ENCODE assay signal across 25 mouse cellular contexts in genomic region chr16:98107109-98107508, GRCm38 (mm10). TPM values are rescaled to one million over a fixed set of nuclear protein-coding genes. Genes with fewer than 3 reads are reported as not detected.
DNase-seq lines count a peak whose midpoint lies in the region; ATAC-seq lines count a peak whose summit lies in the region.
"Had no signal": no experiment of that assay in that cellular context is flagged by ENCODE, and none has a peak within 500 bp of the region (broad histone marks: within the 10 kb centered on the region; RNA-seq: fewer than 3 reads in every experiment).

No protein-coding gene starts in this region.

- H3K4me1 ChIP-seq in hindbrain, embryonic 14.5 days (replicated peaks; ENCODE audit: control insufficient read depth, insufficient read depth, low read length) = no peaks in the 10 kb centered on the region
- H3K4me1 ChIP-seq in hindbrain, embryonic 12.5 days = no peaks in the 10 kb centered on the region
- H3K4me1 ChIP-seq: embryonic facial prominence, embryonic 13.5 days; heart, embryonic 12.5 days; limb, embryonic 12.5 days; megakaryocyte, embryonic 14.5 days; neural tube, embryonic 12.5 days had no signal

- no peak overlapping the region for H3K4me3 ChIP-seq in hindbrain, embryonic 14.5 days (replicated peaks; ENCODE audit: low read length)
- H3K4me3 ChIP-seq in hindbrain, embryonic 12.5 days = no peak overlapping the region
- H3K4me3 ChIP-seq: embryonic facial prominence, embryonic 13.5 days; heart, embryonic 12.5 days; limb, embryonic 12.5 days; megakaryocyte, embryonic 14.5 days; neural tube, embryonic 12.5 days had no signal

- H3K9me3 ChIP-seq in hindbrain, embryonic 14.5 days (ENCODE audit: control insufficient read depth, low read length) = peaks cover 16% of the 10 kb centered on the region; the same call in 1 of the 2 replicates
- peaks cover 8% of the 10 kb centered on the region for H3K9me3 ChIP-seq in hindbrain, embryonic 12.5 days (replicated peaks)

- ATAC-seq in hindbrain, embryonic 14.5 days (ENCODE audit: low FRiP score) = no peak
- ATAC-seq in hindbrain, embryonic 12.5 days (ENCODE audit: low FRiP score) = no peak
- peak; percentile 58 for ATAC-seq in CD4-positive, CD25-positive, alpha-beta regulatory T cell, adult 4 months
- ATAC-seq in frontal cortex, adult (ENCODE audit: low TSS enrichment) = no peak
- ATAC-seq: forebrain, embryonic 16.5 days had no signal

- no peak for DNase-seq in hindbrain, embryonic 14.5 days (ENCODE audit: low spot score)
- peak; percentile 6 for DNase-seq in CD4-positive, CD25-positive, alpha-beta regulatory T cell, adult 2 months (ENCODE audit: low read depth, low spot score)
- peak; percentile 14 for DNase-seq in induced T-regulatory cell, adult 2 months (ENCODE audit: low read depth)
- DNase-seq in neural tube, embryonic 10.5 days (ENCODE audit: extremely low spot score, low spot score) = no peak
- no peak for DNase-seq in right cerebral cortex, adult 18-20 months
- DNase-seq: adrenal gland, postnatal 25 days; cerebellum, adult 11 months; cerebellum, adult 9-11 months; heart, postnatal 14 days; kidney, adult 8-10 months; kidney, postnatal 14 days; lung, adult 2 months; lung, postnatal 36 days had no signal

- no peak overlapping the region for H3K4me2 ChIP-seq in hindbrain, embryonic 14.5 days (replicated peaks)
- H3K4me2 ChIP-seq in hindbrain, embryonic 12.5 days (replicated peaks) = no peak overlapping the region
- H3K4me2 ChIP-seq: embryonic facial prominence, embryonic 13.5 days; heart, embryonic 12.5 days; limb, embryonic 12.5 days; liver, embryonic 11.5 days; neural tube, embryonic 12.5 days had no signal

- peak overlapping the region; percentile 58; the same call in 1 of the 2 replicates for H3K27ac ChIP-seq in hindbrain, embryonic 14.5 days
- no peak overlapping the region for H3K27ac ChIP-seq in hindbrain, embryonic 12.5 days
- H3K27ac ChIP-seq: embryonic facial prominence, embryonic 13.5 days; limb, embryonic 12.5 days; neural tube, embryonic 12.5 days; stomach, postnatal 0 days had no signal

- H3K27me3 ChIP-seq in hindbrain, embryonic 14.5 days (ENCODE audit: control insufficient read depth, insufficient read depth, low read length) = no peaks in the 10 kb centered on the region
- H3K27me3 ChIP-seq in hindbrain, embryonic 12.5 days = no peaks in the 10 kb centered on the region
- H3K27me3 ChIP-seq: embryonic facial prominence, embryonic 13.5 days; heart, embryonic 12.5 days; limb, embryonic 12.5 days; megakaryocyte, embryonic 14.5 days; neural tube, embryonic 12.5 days had no signal

- H3K36me3 ChIP-seq in hindbrain, embryonic 14.5 days (replicated peaks; ENCODE audit: control insufficient read depth, insufficient read depth) = no peaks in the 10 kb centered on the region
- no peaks in the 10 kb centered on the region for H3K36me3 ChIP-seq in hindbrain, embryonic 12.5 days
- H3K36me3 ChIP-seq: embryonic facial prominence, embryonic 13.5 days; heart, embryonic 12.5 days; limb, embryonic 12.5 days; neural tube, embryonic 12.5 days had no signal

- no peak overlapping the region for H3K9ac ChIP-seq in hindbrain, embryonic 14.5 days
- no peak overlapping the region for H3K9ac ChIP-seq in hindbrain, embryonic 12.5 days
- H3K9ac ChIP-seq: embryonic facial prominence, embryonic 13.5 days; heart, embryonic 12.5 days; limb, embryonic 12.5 days; neural tube, embryonic 12.5 days had no signal

- WGBS in hindbrain, embryonic 14.5 days = 94% methylated on average over 11 of the region's 11 CpGs
- WGBS in hindbrain, embryonic 12.5 days = 96% methylated on average over 11 of the region's 11 CpGs

RNA-seq across cellular contexts. Expression of gene A630089N07Rik, which starts 24.9 kb away (rescaled TPM):
- 14.3 and 15.3 TPM in 2 replicates for polyA plus RNA-seq in hindbrain, embryonic 14.5 days (2014; fragmentation: Nextera tagmentation; extraction: Ambion mirVana)
- polyA plus RNA-seq in hindbrain, embryonic 12.5 days (2016; fragmentation: Nextera tagmentation; extraction: Ambion mirVana) = 20.1 and 20.3 TPM in 2 replicates
- 10 to 100 TPM; 18.8 to 21.6 TPM for polyA plus RNA-seq in CD4-positive, CD25-positive, alpha-beta regulatory T cell, adult 4 months (2017; shearing (Covaris generic))
- polyA plus RNA-seq: small intestine, adult 2 months had no signal

Comparison
In these comparisons a context has a peak if more than half of its experiments do, and no peak if none do; other contexts are left out.
1. DNase-seq: peak in CD4-positive, CD25-positive, alpha-beta regulatory T cell, adult 2 months (single experiment) and induced T-regulatory cell, adult 2 months (single experiment); none in hindbrain, embryonic 14.5 days (single experiment), neural tube, embryonic 10.5 days (single experiment) and right cerebral cortex, adult 18-20 months (single experiment).